Mouse (Mus musculus): ENCODE data around the gene Smox.
A peak's percentile ranks its signal among the peaks of the same experiment; 100 is the strongest.

Gene Smox

DNA sequence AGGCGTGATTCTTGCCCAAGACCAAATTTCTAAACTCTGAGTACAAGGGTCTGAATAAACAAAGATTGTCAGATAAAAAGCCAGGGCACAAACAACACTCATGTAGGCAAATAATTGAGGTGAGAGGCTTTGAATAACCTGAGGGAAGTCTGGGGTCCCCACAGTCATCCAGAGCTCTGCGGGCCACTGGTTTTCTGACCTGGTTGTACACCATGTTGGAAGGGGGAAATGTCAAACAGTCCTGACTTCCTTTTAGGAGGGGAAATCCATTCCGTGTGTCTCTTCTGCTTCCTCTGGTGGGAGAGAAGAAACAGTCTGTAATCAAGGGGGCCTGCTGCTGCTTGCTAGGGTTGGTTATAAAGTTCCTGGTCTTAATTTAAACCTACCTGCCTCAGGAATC, 5.2 kb upstream of the Smox start:
- no peak for DNase-seq

DNA sequence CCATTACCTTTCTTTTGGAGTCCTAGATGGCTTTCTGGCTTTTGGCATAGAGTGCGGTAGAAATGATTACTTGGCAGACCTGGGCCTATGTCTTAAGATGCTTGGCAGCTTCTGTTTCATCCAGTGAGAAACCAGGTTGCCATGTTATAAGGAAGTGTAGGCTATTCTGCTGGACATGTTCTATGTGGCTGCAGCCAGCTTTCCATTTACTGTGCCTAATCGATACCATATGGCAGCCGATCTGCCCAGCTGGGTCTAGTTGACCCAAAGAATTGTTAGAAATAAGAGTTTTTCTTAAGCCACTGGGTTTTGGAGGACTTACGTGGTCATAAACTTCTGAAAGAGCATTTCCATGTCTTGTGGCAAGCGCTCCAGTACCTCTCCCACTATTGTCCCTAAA, 4.0 kb upstream of the Smox start:
- DNase-seq, result no peak

DNA sequence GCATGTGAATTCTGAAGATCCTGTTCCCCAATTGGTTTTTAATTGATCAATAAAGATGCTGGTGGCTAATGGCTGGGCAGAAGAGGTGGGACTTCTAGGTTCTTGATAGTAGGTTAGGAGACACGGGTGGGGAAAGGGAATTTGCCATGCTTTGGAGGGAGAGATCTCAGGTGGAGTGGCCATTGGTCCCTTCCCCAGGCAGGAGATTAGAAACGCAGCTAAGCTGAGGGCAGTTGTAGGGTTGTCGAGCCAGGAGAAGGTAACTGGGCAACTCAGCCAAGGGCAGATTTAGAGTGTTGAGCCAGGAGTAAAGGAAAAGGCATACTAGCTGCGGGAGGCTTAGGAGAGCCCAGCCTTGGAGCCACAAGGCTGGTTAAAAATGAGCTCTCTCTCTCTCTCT, 3.0 kb upstream of the Smox start:
- DNase-seq, result no peak

DNA sequence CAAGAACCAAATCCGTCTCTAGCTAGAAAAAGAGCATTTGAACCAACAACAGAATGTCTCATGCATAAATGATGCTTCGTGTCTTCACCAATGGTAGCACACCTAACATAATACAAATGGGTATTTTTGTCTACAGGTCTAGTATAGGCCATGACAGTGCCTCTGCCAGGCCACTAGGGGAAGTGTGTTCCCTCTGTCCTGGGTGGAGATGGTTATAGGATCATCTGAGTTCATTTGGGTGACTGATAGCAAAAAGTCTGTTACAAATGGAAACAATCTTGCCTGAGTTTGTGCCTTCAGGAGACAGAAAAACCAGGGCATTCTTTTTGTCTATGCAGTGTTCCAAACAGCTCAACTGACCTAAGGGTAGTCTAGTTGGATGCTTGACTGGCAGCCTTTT, 2.4 kb upstream of the Smox start:
- DNase-seq, result no peak

DNA sequence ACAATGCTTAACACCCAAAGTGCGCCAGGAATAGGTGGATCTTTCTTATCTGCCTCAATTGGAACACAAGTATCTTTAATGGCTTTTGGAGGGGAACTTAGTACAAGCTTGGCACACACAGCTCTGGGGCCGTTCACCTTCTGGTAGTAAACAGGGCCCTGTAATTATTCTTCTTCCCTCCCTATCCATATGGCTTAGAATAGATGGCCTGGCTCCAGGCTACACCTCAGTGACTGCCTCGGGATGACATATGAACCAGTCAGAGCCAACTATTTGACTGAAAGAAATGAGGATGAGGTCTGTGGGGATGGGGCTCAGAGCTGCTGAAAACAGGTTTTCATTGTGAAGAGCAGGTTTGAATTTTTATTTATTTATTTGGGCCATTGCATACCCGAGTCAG, 1.7 kb upstream of the Smox start:
- DNase-seq, result no peak

DNA sequence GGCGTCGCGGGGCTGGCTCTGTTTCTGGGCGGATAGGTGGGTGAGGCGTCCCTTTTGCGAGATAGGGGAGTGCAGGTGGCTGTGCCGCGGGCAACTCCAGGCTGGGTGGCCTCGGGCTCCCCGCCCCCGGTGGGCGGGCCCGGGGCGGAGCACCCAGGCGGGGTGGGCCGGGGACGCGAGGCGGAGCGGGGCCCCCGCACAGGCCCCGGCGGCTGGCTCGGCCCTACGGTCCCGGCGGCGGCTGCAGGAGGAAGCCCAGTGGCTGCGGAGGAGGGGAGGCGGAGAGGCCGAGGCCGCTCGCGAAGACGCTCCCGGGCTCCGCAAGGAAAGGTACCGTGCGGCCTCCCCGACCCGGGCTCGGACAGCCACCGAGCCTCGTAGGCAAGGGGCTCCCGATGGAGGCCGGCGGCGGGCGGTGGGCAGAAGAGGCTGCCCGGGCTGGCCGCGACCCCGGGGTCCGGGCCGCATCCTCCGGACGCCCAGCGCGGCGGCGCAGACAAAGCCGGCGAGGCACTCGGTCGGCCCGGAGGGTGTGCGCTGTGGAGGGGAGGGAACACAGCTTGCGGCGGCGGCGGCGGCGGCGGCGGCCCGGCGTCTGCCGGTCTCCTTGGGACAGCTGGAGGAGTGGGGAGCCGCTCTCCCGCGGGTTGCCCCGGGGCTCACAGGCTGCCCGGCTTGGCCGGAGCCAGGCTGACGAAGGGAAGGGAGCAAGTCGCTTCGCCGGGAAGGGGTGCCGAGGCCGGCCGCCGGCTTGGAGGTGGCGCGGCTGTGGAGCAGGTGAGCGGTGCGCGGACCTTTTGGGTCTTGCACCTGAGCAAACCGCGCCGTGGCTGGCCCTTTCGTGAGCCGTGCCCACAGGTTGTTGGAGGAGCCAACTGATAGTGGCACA, 655 bp downstream of the Smox start:
- DNase-seq, result peak; percentile 79

DNA sequence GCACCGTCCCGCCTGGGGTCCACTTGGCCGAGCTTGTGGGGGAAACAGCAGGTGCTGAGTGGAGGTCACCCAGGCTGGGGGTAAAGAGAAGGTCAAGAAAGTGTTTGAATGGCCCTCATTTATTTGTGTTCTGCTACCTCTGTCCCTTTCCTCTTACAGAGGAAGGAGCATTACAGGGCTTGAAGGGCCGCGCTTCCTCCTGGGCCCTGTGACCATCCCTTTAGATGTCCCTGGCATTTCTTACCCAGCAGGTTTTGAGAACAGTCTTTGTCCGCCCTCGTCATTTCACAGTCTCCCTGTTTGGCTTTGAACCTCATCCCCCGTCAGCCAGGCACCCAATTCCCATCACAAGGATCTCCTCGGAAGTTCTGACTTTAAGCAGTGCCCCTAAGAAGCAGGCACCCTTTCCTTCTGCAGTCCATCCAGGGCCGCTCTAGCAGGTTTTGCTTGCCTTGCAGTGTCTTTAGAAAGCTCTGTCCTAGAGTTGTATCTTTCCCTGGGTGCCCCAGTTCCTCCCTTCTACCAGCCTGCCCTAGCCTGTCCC, 1.4 kb downstream of the Smox start:
- no peak for DNase-seq

DNA sequence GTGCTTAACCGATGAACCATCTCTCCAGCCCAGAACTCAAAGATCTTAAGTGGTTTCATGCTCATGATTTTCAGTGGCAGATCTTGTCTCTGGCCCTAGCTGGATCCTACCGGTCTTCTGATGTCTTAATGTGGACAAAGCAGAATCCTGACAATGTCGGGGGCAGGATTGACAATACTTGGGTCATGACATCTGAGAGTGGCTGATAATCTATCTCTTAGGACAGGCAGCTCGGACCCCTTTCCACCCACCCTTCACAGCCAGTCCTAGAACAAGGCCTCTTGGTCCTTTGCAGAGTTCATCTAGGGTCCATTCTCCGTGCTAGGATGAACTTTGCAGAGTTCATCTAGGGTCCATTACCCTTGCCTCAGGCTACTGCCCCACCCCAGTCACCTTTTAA, 2.1 kb downstream of the Smox start:
- DNase-seq, result no peak

DNA sequence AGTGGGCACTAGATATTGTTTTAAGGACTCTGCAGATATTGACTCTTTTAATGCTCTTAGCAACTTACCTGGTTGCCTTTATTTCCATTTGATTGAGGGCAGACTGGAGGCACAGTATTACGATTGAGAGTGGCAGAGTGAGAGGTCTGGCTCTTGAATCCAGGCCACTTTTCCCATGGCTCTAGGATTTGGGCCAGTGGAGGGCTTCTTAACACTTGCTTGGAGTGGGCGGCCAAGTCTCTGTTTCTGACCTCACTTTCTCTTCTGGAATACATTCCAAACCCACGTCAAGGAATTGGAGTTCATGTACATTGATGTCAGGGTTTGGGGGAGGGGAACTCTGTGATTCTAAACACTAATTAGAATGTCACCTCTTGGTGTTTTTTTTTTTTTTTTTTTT, 4.0 kb downstream of the Smox start:
- DNase-seq, result no peak

DNA sequence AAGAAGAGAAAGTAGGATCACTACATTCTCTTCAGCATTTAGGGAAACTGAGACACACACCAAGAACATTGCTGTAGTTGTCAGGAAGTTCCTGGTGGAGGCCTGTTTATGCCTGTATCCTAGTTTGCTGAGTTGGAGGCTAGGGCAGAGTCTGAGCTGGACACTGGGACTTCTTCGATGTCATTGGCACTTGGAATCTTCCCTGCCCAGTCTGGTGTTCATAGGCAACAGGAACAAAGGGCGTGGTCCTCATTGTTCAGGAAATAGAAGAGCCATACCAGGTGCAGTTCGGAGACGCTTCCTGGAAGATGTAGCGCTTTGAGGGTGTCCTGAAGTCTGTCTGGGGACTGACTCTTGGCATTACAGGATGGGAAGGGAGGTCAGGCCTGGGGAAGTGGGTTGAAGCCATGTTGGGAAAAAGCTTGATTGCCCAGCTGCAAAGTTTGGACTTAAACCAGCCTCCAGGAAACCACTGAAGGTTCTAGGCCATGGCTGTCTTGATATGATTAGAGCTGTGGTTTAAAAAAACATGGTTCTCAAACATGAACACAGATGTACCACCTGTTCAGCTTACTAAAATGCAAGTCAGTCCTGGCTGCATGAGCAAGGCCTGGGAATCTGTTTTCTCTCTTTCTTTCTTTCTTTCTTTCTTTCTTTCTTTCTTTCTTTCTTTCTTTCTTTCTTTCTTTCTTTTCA, 5.0 kb downstream of the Smox start:
- no peak for DNase-seq

DNA sequence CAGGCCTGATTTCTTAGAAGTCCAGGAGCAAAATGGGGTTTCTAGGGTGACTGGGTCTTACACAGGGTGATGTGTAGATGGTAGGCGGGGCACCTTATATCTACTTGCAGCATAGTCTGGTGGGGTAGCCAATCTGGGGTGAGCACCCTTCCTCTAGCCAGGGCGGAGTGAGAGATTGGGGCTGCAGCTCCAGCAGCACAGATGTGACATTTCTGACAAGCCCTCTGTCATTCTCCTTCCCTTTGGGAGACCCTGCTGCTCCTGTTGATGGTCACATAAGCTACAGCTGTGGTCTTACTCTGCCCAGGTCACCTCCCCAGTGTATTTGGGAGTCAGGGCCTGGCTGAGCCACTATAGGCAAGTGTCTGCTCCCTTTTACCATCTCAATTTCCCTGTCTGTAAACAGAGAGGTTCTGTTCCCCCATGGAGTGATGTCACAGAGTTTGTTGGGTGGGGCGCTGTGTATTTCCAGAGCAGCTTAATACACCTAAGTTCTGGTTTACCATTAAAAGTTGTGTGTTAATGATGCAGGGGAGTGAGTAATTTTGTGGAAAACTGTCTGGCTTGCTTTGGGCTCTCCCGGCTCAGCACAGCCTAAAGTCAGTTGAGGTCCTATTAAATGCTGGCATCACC, 6.0 kb downstream of the Smox start:
- DNase-seq, result no peak

DNA sequence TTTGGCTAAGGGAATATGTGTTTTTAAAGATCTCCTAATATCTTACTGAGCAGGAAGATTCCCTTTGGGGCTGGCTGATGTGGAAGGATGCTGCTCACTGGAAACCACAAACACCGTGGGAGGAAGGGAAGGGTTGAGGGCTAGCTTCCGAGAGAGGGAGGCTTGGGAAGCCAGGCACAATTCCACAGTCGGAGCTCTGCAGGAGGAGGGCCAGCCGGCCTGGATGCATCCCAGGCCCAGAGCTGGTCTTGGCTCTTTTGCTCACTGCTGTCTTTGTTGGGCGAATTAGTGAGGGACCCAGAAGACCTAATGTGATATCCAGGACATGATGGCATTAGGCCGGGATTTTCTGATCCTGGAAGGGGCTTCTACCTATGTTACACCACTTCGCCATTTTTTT, 6.9 kb downstream of the Smox start:
- no peak for DNase-seq

DNA sequence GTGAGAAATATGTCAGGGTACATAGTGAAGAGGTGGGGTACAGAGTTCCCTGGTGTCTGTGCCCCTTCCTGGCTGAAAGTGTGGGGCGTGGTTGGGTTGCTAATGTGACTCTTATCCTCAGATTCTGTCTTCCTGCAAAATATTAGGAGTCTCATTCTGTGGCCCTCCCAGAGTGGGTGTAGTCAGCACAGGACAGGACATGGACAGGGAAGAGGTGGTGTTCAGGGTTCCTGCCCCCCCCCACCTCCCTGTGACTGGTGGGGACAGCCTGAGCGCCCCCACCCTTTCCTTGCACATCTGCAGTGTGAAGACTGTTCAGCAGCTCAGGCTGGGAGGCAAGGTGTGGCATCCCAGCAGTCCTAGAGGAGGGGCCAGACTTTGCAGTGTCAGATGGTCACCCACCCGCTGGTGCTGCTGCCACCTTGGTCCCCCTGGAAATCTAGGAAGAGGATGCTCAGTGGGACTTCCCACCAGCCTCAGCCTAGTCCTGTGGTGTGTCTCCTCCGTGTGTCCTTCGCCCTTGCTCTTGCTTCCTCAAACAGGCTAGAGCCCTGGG, 8.1 kb downstream of the Smox start:
- DNase-seq, result no peak

DNA sequence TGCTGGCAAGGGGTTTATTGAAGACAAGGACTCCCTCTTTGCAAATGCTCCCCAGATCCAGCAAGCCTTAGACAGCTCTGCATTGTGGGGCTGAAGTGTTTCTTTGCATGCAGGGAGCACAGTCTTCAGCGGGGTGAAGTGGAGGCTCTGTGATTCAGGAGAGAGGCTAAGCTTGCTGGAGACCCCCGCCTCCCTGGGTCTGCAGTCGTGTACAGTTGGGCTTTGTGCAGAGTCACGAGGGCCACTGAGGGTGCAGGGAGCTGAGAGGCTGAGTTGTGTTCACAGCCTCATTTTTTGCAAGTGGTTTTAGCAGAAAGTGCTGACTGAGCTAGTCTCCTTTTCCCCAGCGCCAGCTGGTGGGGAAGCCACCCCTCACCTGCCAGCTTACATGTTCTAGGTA, 10.6 kb downstream of the Smox start:
- DNase-seq, result peak; percentile 30

DNA sequence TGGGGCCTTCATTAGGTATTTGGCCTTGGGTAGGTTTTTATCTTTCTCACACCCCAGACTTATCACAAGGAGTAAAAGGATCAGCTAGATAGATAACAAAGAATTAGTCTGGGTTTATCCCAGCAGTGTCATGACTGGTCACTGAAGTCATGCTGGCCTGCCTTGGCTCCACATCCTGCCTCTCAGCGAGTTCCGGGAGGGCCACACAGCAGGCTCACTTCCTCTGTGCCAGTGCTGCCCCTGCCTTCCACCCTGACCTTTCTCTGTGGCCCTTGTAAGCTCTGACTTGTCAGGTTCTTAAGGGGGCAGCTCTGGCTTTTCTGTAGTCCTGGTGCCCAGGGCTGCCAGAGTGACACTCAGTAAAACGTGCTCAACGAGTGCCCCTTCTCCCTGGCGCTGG, 11.3 kb downstream of the Smox start:
- no peak for DNase-seq

DNA sequence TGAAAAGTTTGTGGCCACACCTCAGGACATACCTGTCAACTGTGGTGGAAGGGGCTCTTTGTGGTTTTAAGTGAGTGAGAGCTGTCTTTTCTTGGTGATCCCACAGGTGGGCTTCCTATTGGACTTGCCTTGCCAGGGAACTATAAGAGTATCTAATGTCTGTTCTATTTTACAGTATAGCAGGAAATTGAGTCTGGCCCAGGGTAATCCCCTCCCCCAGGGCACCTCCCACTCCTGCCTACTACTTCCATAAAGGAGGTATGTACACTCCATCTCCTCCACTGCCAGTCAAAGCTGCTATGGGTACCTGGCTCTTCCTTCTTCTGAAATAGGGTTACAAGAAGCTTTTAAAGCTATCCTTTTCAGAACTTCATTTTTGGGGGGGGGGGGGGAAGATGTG, 14.1 kb downstream of the Smox start:
- no peak for DNase-seq

DNA sequence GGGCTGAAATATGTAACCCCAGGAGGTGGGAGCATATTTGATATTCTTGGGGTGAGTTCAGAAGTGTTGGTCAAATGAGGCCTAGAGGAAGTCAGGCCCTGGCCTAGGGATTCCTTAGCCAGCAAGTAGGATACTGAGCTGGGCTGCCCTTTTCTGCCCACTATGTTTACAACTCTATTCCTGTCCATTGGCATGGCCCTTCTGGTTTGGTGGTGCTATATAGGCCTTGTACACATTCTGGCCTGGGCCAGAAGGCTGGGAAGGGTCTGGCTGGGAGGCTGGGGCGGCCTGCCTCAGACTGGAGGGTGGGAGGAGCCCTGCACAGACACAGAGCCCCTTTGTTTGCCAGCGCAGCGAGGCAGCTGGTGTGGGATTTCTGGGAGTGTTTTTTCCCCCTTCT, 15.1 kb downstream of the Smox start:
- no peak for DNase-seq

DNA sequence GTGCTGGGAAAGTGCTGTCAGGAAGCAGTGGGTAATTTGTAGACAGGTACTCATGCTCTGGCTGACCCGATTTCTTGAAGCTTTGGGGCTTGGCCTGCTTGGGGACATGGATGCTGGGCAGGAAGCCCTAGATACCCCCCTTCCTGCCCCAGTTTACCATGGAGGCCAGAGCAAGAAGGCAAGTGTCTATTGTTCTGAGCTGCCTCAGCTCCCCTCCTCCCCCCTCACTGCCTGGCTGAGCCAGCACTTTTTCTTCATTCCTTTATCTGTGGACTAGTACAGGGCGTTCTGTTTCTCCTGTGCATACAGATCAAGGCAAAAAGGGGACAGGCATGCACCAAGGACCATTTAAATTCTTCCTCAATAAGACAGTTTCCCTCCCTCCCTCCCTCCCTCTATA, 17.2 kb downstream of the Smox start:
- no peak for DNase-seq

DNA sequence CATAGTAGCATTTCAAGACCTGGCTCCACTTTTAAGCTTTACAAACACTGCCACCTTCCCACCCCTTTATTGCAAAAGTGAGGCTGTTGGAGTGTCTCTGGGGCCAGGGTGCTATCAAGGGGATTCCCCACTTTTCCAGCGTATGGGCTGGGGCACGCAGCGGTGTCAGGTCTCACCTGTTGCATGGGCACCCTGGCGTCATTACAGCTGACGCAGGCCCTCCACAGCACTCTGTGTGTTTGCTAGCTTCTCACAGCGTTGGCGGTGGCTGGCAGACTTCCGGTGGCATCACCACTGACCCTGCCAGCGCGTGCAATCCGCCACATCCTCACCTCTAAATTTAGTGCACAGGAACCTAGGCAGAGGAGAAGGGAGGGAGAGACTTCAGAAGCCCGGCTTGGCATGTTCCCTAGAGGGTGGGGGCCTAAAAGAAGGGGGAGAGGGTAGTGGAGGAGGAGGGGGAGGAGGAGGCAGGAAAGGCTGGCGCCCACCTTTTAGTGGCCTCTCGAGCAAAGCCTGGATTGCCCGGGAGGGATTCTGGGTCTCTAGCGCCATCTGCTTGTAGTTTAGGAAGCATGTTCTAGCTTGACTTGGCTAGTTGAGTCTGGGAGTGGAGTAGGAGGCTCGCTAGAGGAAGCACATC, 18.5 kb downstream of the Smox start:
- DNase-seq, result peak; percentile 53

DNA sequence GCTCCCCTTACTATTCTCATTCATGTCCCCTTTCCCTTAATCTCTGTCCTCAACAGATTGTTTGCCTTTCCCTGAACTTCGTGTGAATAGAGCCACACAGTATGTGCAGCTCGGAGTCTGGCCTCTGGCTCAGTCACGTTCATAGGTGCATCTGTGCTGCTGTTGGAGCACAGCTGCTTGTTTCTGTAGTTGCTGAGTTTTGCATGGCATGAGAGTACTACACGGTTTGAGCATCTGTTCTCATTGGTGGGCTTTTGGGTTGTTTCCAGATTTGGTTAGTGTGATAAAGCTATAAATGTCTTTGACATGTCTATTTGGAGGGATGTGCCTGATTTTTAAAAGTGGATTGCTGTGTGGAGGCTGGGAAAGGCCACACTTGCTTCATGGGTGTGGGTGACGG, 19.2 kb downstream of the Smox start:
- DNase-seq, result no peak

DNA sequence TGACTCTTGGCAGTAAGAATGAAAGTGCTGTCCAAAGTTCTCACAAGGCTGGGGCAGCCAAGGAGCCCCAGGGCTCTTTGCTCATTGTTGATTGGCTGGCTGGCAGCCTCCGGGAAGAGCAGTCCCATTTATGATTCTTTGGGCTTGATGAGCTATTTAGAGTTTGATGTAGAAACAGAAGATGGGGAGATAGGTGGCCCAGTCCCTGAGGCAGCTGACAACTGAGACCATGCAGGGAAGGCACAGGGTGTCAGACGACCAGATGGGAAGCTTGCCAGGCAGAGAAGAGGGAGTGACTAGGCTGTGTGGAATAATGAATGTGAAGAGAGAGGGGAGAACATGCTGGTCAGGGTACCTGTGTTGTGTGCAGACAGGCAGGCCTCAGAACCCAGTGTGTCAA, 22.2 kb downstream of the Smox start:
- DNase-seq, result no peak

DNA sequence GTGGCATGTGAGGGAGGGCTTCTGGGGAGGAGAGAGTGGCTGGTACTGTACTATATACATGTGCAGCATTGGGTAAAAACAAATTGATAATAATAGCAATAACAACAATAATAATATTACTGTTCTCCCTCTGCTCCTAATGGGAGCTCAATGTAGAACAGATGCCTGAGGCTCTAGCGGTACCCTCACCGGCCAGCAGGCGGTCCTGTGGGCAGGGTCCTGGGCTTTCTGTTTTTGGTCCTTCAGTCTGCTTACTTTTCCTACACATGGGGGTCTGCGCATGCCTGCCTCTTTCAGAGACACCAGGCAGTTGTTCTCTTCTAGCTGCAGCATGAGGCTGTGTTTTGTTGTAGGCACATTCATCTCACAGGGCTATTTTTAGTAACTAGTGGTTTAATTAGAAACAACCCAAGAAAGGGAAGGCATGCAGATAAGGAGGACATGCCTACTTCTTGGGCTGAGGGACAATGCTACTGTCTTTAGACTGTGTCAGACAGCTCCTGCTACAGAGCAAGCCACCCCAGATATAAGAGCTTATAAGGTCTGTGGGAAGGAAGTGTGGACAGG, 22.8 kb downstream of the Smox start:
- no peak for DNase-seq

DNA sequence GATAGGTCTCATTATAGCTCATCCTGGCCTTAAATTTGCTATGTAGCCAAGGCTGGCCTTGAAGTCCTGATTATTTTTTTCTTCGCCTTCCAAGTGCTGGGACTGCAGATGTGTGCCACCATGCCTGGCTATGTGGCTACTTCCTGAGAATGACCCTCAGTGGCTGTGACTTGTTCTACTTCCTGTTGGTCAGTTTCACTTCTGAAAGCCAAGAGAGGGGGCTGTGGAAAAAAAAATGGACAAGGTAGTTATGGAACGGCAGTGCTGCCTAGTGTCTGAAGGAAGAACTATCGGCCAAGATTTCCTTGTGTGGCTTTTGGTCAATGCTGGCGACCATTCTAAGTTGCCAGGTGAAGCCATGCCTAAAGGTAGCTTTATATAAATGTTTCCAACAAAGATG, 26.3 kb downstream of the Smox start:
- DNase-seq, result no peak

All from right cerebral cortex, postnatal 14 days (tissue).